Mouse (Mus musculus): ENCODE measurements around the gene Kdm4d. TPM values are rescaled to one million over a fixed set of nuclear protein-coding genes. Genes with fewer than 3 reads are reported as not detected.
"Not testable (repeated sequence)": the region's sequence is repeated elsewhere in the genome, so short reads cannot be mapped to it uniquely, and the experiment has no call there.

The Kdm4d gene
- 0.30 and 0.34 TPM in 2 replicates for total RNA-seq (2021)
- long read RNA-seq, experiment 1, partial matches to known transcripts, result 0 of 2 reads
- long read RNA-seq, experiment 1, other reads (novel, unspliced or antisense), result 1 of 2 reads
- long read RNA-seq, experiment 2, result 0 reads

- peak; percentile 95 for DNase-seq
These were observed at the start of gene Kdm4d, which contains the start of gene Cwc15 for GRCm38 (mm10) chr9:14500023-14500915. Gene Kdm4d, minus strand, starts transcription at chr9:14500482. Gene Cwc15, plus strand, starts transcription at chr9:14500617.

- DNase-seq, result no peak
These were observed 48.1 kb upstream of the Kdm4d start for GRCm38 (mm10) chr9:14548366-14548761.

GRCm38 (mm10) chr9:14547584-14548365 lies 47.5 kb upstream of the Kdm4d start:
- no peak for DNase-seq

- no peak for DNase-seq
These were observed 43.9 kb upstream of the Kdm4d start for GRCm38 (mm10) chr9:14544034-14544757.

GRCm38 (mm10) chr9:14534833-14535456 lies 34.7 kb upstream of the Kdm4d start:
- no peak for DNase-seq

GRCm38 (mm10) chr9:14533659-14534058 lies 33.4 kb upstream of the Kdm4d start:
- DNase-seq, result no peak

GRCm38 (mm10) chr9:14532283-14532682 lies 32.0 kb upstream of the Kdm4d start:
- DNase-seq, result no peak

- DNase-seq, result no peak
These were observed 29.7 kb upstream of the Kdm4d start for GRCm38 (mm10) chr9:14530004-14530403.

GRCm38 (mm10) chr9:14523408-14524043 lies 23.2 kb upstream of the Kdm4d start:
- peak; percentile 88 for DNase-seq

- no peak for DNase-seq
These were observed 21.4 kb upstream of the Kdm4d start for GRCm38 (mm10) chr9:14521695-14522094.

- DNase-seq, result no peak
These were observed 20.8 kb upstream of the Kdm4d start for GRCm38 (mm10) chr9:14520971-14521670.

GRCm38 (mm10) chr9:14518105-14518504 lies 17.8 kb upstream of the Kdm4d start:
- no peak for DNase-seq

GRCm38 (mm10) chr9:14517296-14517695 lies 17.0 kb upstream of the Kdm4d start:
- no peak for DNase-seq

GRCm38 (mm10) chr9:14512633-14513445 lies 12.6 kb upstream of the Kdm4d start:
- peak; percentile 42 for DNase-seq

GRCm38 (mm10) chr9:14500916-14501424 lies 688 bp upstream of the Kdm4d start:
- no peak for DNase-seq

- DNase-seq, result no peak
These were observed 1.2 kb downstream of the Kdm4d start for GRCm38 (mm10) chr9:14498896-14499705.

- not testable (repeated sequence) for DNase-seq
These were observed 36.6 kb downstream of the Kdm4d start for GRCm38 (mm10) chr9:14463668-14464067.

GRCm38 (mm10) chr9:14462536-14462935 lies 37.7 kb downstream of the Kdm4d start:
- peak; percentile 18 for DNase-seq

All from adrenal gland, postnatal 14 days (tissue).